Mouse (Mus musculus) cortical plate, adult 2 months (tissue): ENCODE measurements around the gene Rangap1. TPM values are rescaled to one million over a fixed set of nuclear protein-coding genes. Genes with fewer than 3 reads are reported as not detected.

Source experiments
- H3K27ac ChIP-seq: fragments of 200-500 bp; 2 replicates; pipeline ENCODE4 v1.5.1; 2012; ENCODE audit warnings: low read length, control low read depth, inconsistent platforms; ENCODE audit not compliant: insufficient read depth
- H3K4me1 ChIP-seq: fragments of 200-500 bp; 2 replicates; pipeline ENCODE4 v1.6.1; 2011; ENCODE audit warnings: low read length; ENCODE audit not compliant: control insufficient read depth, insufficient read depth
- H3K4me3 ChIP-seq: fragments of 200-500 bp; 2 replicates; pipeline ENCODE4 v1.5.1; 2011; ENCODE audit warnings: mild to moderate bottlenecking, low read length, control low read depth; ENCODE audit not compliant: insufficient read depth
- CTCF ChIP-seq: fragments of 200-500 bp; IDR thresholded peaks from 2 replicates; pipeline ENCODE4 v1.5.1; 2011; ENCODE audit warnings: mild to moderate bottlenecking, control low read depth, low read length; ENCODE audit not compliant: insufficient read depth; ENCODE audit errors: extremely low read depth
- POLR2A ChIP-seq: fragments of 200-500 bp; IDR thresholded peaks from 2 replicates; pipeline ENCODE4 v1.6.1; 2011; ENCODE audit warnings: mild to moderate bottlenecking, low read length, control low read depth; ENCODE audit not compliant: insufficient read depth; ENCODE audit errors: extremely low read depth
- polyA plus RNA-seq: library from polyadenylated mRNA; depleted of rRNA; stranded (reverse); fragments of >200 nt; gene quantifications from 2 replicates; pipeline ENCODE4 v1.2.3, GENCODE M21; 2012

Gene Rangap1
- polyA plus RNA-seq, 1 experiment = 151 TPM

DNA sequence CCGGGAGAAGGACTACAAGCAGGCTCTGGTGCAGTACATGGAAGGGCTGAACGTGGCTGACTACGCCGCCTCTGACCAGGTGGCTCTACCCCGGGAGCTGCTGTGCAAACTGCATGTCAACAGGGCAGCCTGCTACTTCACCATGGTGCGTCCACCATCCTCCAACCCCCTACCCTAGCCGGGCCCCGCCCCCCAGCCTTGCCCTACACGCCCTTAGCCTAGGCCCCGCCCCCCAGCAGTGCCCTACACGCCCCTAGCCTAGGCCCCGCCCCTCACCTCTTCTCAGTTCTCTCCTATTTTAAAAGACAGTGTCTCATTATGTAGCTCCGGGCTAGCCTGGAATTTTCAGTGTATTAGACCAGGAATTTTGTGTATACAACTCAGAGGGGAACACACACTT, 23.7 kb upstream of the Rangap1 start:
- H3K4me1 ChIP-seq = no peaks in the 10 kb centered on the region
- H3K4me3 ChIP-seq = no peak overlapping the region
- H3K27ac ChIP-seq = no peak overlapping the region
- TF ChIP-seq CTCF (no peak), POLR2A (no peak)

- TF ChIP-seq CTCF (no peak), POLR2A (no peak)
- no peaks in the 10 kb centered on the region for H3K4me1 ChIP-seq
- H3K4me3 ChIP-seq = no peak overlapping the region
- no peak overlapping the region for H3K27ac ChIP-seq
These were observed 21.1 kb upstream of the Rangap1 start for GRCm38 (mm10) chr15:81766439-81766838.

- H3K4me1 ChIP-seq = no peaks in the 10 kb centered on the region
- no peak overlapping the region for H3K27ac ChIP-seq
- TF ChIP-seq CTCF (no peak), POLR2A (no peak)
- no peak overlapping the region for H3K4me3 ChIP-seq
These were observed 20.3 kb upstream of the Rangap1 start for GRCm38 (mm10) chr15:81765651-81766050.

DNA sequence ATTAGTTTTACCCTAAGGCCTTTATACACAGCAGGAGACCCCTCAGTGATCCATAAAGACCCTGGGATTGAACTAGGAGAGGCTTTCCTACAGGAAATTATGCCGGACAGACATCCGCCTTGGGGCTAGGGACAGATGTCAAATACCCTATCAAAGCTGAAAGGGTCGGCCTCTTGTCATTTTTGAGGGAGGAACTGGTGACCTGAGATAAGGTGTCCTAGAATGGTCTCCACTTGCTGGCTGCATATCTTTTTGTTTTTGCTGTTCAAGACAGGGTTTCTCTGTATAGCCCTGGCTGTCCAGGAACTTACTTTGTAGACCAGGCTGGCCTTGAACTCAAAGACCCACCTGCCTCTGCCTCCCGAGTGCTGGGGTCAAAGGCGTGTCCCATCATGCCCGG, 19.2 kb upstream of the Rangap1 start:
- TF ChIP-seq POLR2A (no peak), CTCF (no peak)

DNA sequence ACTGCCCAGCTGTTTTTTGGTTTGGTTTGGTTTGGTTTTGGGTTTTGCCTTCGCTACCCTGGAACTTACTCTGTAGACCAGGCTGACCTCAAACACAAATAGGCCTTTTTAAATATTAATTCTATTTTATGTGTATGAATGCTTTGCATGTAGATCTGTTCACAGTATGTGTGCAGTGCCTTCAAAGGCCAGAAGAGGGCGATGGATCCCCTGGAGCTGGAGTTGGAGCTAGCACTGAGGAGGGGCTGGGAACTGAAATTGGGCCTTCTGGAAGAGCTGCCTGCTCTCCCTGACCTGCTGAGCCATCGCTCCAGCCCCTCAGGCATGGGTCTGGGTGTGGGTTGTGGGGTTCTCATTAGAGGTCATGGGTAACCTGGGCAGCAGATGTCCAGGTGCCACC, 16.6 kb upstream of the Rangap1 start:
- H3K27ac ChIP-seq = no peak overlapping the region
- no peaks in the 10 kb centered on the region for H3K4me1 ChIP-seq
- TF ChIP-seq CTCF = no peak
- no peak for TF ChIP-seq POLR2A
- no peak overlapping the region for H3K4me3 ChIP-seq

More for the DNA sequence above, 19.2 kb upstream of the Rangap1 start:
- Histone ChIP-seq H3K4me3 (no peak overlapping the region), H3K4me1 (no peaks in the 10 kb centered on the region), H3K27ac (no peak overlapping the region)

DNA sequence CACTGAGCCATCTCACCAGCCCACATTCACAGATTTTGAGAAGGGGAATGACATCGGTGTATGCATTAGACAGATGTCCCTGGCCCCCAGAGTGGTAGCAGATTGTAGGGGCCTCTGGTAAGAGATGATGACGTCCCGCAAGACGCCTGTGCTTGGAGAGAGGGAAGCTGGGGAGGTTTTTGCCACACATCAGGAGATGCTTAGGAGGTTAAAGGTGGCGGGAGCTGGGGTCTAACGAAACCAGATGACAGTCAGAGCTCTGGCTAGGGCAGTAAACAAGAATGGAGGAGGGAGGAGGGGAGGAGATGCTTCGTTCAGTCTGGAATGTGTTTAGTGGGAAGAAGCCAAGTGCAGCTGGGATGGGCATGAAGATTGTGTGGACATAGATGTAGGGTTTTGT, 16.1 kb upstream of the Rangap1 start:
- no peak for TF ChIP-seq POLR2A
- TF ChIP-seq CTCF = no peak
- H3K4me1 ChIP-seq = no peaks in the 10 kb centered on the region
- no peak overlapping the region for H3K4me3 ChIP-seq
- no peak overlapping the region for H3K27ac ChIP-seq

DNA sequence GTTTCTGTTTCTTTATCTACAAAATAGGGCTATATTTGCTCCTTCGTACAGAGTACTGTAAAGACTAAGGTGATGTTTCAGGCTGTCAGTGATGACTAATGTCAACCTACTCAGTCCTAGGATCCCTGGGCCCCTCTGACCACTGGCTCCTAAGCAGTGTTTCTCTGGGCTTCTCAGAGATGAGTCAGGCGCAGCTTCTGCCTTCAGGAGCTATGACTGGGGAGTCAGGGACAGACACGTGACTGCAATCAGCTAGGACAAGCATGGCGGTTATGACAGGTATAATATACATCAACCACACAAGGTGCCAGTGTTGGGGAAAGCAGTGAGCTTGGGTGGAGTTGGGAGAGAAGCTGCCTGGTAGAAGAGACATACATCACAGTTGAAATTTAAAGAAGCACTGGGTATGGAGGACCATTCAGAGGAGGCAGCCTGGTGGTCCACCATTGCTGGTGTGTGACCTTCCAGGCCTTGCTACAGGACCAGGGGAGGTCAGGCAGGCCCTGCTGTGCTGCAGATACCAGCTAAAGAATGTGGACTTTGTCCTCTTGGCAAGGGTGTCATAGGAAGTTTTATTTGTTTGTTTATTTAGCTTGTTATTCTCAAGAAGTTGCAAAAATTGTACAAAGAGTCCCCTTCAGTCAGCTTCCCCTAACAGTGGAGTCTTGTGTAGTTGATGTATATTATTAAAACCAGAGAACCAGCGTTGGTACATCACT, 15.2 kb upstream of the Rangap1 start:
- Histone ChIP-seq H3K4me1 (no peaks in the 10 kb centered on the region), H3K27ac (no peak overlapping the region), H3K4me3 (no peak overlapping the region)
- TF ChIP-seq POLR2A (no peak), CTCF (no peak)

GRCm38 (mm10) chr15:81759542-81759941, 14.2 kb upstream of the Rangap1 start:
- H3K27ac ChIP-seq = no peak overlapping the region
- TF ChIP-seq POLR2A (no peak), CTCF (no peak)
- no peak overlapping the region for H3K4me3 ChIP-seq
- no peaks in the 10 kb centered on the region for H3K4me1 ChIP-seq

- TF ChIP-seq CTCF (no peak), POLR2A (no peak)
- H3K27ac ChIP-seq = no peak overlapping the region
- no peaks in the 10 kb centered on the region for H3K4me1 ChIP-seq
- H3K4me3 ChIP-seq = no peak overlapping the region
These were observed 13.4 kb upstream of the Rangap1 start for GRCm38 (mm10) chr15:81758701-81759100.

- Histone ChIP-seq H3K4me3 (no peak overlapping the region), H3K27ac (no peak overlapping the region), H3K4me1 (no peaks in the 10 kb centered on the region)
- TF ChIP-seq CTCF (no peak), POLR2A (no peak)
These were observed 8.3 kb upstream of the Rangap1 start for GRCm38 (mm10) chr15:81753669-81754068.
